Mouse (Mus musculus) liver (tissue): Measurements from ENCODE around the gene Wdr11.

ENCODE experiments used
- DNase-seq: peaks from one replicate; pipeline ENCODE4 v3.0.0-alpha.2; 2020; ENCODE audit warnings: mixed read lengths

Wdr11 gene

DNA sequence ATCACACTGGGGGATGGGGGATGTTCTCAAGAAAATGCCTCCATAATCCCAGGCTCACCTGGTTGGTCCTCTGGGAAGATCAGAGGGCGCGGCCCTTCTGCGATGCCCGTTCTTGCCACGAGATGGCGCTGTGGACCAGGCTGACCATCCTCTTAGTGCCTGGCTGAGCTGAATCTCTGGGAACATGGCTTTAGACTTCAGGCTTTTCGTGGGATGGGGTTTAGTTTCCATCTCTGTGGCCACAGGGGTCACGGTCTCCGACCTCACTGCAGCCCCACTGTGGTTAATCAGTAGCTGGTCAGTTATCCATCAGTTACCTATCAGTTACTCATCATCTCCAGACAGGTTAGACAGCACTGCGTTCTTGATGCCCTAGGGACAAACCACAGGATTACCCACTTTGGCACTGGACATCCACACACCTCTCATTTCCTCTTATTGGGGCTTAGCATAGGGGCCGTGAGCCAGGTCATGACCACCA, 62.2 kb downstream of the Wdr11 start:
- peak; percentile 67 for DNase-seq

DNA sequence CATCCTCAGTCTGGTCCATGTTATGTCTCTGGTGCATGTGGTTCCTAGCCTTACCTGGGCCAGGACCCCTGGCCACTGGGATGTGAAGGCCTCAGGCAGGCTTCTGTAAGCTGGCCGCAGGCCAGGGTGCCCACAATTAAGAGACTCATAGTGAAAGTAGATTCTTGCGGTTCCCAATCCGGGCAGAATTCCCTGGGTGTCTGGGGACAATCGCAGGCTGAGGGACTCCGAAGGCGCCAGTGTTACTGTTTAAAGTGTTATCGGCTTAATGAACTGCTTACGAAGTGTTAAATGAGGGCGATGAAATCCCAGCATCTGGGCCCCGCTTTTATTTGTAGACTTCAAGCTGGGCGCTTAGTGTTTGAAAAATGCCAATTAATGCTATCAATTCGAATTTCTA, 63.3 kb downstream of the Wdr11 start:
- no peak for DNase-seq

DNA sequence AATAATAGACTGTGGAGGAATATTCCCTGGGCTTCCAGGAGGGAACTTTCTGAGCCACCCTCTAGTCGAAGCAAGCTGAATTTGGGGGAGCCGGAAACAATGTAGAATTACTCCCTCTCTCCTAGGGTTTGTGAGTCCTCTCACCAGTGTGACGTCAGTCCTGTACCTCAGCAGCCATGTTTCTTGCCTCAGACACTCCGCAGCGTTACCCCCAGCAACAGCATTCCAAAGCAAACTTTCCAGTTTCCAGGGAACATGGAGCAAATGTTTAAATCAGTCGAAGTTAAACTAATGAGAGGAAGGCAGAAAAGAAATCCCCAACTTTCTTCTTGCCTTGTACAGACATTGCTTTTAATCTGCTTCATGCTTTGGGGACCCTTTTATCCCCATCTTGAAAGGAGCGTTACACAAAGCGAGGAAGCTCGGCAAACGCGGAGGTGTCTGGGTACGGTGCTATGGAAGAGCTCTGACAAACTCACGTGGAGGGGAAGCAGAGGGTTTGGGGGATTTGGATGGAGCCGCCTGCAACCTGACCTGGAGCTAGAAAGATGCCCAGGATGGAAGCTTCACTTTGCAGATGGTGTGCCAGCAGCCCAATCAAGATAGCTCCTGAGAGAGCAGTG, 64.1 kb downstream of the Wdr11 start:
- no peak for DNase-seq

DNA sequence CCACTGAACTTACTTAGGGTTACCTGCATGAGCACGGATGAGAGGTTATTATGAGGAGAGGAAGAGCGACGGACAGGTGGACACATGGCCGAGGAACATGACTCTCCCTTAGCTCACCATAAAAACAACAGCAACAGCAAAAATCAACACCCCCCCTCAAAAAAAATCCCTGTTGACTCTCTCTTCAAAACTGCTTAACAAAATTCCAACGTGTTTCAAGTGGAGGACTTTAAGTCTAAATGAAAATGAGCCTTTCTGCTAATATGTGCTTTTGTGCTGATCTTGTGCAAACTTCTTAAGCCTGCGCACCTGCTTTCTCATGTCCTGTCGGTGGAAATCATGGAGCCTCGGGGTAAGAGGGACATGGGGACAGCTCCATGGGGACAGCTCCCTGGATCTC, 66.2 kb downstream of the Wdr11 start:
- no peak for DNase-seq

DNA sequence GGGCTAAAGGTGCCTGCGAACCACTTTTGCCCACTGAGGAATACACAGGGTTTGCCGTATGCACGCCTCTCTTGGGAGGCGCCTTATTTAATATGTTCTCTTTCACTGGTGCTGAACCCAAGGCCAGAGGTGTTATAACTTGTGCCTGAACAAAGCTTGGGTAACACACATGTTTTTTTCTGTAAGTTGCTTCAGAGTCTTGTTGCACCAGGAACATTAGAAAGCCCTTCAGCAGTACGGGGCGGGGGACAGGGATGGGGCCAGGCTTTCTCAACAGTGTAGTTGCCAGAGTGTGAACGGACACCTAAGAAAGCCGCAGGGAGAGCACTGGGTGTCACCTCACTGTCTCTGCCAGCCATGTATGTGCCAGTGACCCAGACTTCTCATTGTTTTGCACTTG, 68.1 kb downstream of the Wdr11 start:
- DNase-seq = no peak

GRCm38 (mm10) chr7:129660546-129660945, 68.9 kb downstream of the Wdr11 start:
- DNase-seq = no peak

DNA sequence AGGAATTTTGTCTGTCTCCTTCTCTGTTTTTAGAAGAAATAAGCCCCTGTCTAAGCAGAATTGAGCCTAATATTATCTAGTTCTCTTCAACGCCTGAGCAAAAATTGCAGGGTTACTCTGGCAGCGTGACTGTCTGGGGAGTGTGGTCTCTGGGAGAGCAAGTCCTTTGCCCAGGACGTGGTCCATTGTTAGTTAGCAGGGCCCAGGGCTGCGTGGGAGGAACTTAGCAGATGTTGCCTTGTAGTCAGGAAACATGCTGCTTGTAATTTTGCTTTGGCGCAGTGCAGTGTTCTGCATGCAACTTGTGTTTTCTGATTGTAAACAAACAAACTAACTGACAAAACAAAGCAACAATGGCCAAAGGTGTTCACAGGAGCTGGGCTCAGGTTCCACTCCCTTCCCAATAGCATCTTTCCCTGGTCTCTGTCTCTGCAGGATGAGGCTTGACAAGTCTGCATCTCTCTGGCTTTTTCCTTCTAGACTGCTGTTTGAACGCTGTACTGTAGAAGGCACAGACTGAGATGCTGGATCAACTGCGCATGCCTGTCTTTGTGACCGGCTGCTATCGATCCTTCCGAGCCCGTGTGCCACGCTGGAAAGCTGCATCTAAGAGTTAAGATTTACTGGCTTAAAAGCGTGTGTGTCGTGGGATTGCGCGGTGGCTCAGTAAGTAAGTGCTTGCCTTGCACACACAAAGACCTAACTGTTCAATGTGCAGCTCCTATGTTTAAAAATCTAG, 70.6 kb downstream of the Wdr11 start:
- no peak for DNase-seq

GRCm38 (mm10) chr7:129663781-129664505, 72.3 kb downstream of the Wdr11 start:
- no peak for DNase-seq

GRCm38 (mm10) chr7:129665411-129665810, 73.7 kb downstream of the Wdr11 start:
- no peak for DNase-seq

GRCm38 (mm10) chr7:129665921-129666320, 74.3 kb downstream of the Wdr11 start:
- no peak for DNase-seq

DNA sequence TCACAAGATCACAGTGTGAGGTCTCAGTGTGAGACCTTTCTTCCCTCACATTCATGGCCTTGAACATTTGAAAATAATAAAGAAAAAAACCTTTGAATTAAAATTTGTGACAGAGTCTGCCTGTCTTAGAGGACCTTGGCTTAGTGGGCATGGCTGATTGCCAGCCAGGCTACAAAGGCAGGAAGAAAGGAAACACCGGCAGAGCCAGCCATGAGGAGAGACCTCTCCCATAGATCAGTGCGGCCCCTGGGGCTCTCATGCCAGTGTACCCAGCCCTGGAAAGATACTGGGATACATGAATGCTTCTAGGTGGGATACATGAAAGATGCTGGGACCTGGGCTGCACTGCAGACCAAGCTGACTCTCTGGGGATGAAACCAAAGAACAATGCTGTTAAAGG, 74.9 kb downstream of the Wdr11 start:
- DNase-seq = no peak

DNA sequence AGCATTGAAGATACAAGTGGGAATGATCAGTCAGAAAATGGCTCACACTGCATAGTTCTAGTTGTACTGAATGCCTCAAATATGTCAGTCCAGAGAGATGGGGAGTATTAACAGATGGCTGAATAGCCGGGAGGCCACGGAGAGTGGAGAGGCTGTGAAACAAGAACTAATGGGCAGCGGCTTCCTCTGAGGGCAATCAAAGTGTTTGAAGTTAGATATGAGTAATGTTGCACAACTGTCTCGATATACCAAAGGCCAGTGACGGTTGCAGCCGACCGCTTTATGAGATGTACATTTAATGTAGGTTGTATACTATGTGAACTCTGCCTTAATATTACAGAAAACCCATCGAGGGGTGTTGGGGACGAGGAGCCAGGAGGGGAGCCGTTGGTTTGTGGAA, 78.6 kb downstream of the Wdr11 start:
- no peak for DNase-seq

DNA sequence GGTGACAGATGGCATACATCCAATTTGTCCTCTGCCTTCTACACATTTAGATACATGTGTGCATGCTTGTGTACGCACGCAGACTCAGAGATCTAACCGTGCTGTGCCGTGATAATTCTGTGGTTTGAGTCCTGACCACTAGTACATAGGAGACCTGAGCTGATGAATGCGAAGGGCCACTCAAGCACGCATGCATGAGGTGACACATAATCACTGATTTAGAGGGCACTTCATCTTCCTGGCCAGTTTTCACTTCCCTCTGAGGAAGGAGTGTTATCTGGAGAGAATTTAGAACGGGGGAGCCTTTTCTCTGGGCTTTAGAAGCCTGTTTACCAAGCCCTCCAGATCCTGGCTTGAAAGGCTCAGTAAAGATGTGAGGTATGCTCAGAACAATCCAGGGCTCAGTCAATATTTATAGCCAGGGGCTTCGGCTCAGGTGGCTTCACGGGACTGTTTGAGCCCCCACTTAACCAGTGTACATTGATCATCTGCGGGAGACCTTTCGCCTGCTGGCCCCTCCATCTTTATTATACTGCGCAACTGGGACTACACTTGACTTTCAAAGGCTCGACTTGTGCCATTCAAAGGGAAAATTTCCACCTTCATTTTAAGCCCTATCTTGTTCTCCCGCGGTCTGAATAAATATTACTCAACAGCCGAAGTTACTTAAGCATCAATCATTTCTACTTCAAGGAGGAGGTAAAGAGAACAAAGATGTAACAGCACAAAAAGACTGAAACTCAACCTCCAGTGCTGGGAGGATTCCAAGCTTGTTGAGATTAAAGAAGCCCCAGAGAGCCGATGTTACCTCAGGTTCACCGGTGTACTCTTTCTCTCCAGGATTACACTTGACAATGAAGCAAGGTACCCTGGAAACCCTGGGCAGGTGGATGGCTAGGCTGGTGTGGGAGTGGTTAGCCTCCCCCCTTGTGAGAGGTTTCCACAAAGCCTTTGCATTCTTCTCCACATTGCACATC, 80.3 kb downstream of the Wdr11 start:
- no peak for DNase-seq

GRCm38 (mm10) chr7:129673776-129674175, 82.1 kb downstream of the Wdr11 start:
- no peak for DNase-seq

GRCm38 (mm10) chr7:129674558-129674957, 82.9 kb downstream of the Wdr11 start:
- no peak for DNase-seq

DNA sequence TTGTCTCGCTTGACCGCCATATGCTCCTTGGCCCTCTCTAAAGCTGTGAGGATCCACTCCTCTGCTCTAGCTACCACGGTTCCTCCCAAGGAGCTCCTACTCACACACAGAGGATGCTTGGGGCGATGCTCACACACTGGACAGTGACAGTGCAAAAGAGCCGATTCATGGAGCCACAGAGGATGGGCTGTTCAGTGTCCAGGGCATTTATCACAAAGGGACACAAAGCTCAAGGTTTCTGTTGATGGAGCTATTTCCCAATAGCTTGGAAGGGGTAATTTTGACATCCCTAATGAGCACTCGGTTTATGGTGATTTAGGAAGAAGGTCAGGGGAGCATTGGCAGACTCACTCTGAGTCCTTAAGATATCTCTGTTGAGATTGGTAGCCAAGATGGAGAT, 84.2 kb downstream of the Wdr11 start:
- DNase-seq = no peak

- DNase-seq = no peak
Observed at GRCm38 (mm10) chr7:129677141-129677540, 85.5 kb downstream of the Wdr11 start.

GRCm38 (mm10) chr7:129678431-129678830, 86.8 kb downstream of the Wdr11 start:
- no peak for DNase-seq

- DNase-seq = no peak
Observed at GRCm38 (mm10) chr7:129678972-129679371, 87.3 kb downstream of the Wdr11 start.

GRCm38 (mm10) chr7:129680534-129681210, 89.0 kb downstream of the Wdr11 start:
- DNase-seq = peak; percentile 31

DNA sequence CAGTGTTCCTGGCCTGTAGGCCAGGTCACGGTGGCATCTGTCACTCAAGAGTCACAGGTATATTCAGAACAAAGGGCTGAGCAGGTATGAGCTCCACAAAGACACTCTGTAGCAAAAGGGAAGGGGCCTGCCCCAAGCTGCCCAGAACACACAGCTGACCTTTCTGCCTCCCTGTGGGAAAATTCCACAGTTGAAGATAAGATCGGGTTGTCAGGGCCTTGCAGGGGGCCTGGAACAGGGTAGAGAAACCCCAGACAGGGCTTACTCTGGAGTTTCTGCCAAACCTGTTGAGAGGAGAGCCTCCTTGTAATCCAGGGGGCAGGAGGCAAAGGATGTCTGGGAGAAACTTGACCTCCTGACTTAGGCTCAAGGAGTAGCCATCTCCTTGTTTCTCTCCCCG, 90.9 kb downstream of the Wdr11 start:
- DNase-seq = no peak

- no peak for DNase-seq
Observed at GRCm38 (mm10) chr7:129685326-129685725, 93.7 kb downstream of the Wdr11 start.
